Mouse (Mus musculus): ENCODE data around the gene Sox13.

Sox13 gene

DNA sequence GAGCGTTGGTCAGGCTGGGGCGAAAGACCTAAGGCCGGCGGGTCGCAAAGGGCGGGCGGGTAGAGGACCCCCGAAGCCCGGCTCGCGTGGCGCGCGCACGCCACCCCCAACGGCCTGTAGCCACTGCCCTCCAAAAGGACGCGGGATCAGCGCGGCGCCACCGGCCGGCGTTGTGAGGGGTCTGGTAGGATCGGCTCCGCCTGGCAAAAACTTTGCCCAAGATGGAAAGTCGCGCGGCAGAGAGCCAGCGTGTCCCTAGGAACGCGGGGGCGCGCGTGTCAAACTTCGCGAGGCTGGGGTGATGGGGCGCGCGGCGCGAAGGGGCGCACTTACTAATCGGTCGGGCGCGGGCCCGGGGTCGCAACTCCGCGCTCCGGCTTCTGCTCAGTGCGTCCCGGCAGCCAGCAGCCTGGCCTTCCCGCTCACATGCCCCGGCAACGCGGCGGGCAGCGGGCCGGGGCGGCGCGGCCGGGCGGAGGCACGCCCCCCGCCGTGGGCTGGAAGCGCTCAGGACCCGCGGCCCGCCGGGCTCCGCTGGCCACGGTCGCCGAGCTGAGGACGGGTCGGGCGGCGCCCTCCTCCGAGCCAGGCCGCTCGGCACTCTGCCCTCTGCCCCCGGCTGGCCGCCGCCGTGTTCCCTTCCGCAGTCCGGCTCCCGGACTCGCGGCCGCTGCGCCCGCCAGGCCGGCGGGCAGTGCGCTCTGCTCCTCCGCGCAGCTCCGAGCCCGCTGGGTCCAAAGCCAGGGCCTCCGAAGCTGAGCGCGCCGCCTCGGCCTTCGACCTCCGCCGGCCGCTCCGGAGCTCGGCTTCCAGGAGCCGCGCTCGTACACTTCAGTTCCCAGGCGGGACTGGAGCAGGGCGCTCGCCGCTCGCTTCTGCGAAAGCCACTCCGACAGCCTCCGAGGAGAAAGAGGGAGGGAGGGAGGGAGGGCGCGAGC, at the start of gene Sox13:
Sox13 (minus strand) TSS at position 835 of the 938 bp plus-strand sequence.
- no peak for DNase-seq (ENCODE audit: extremely low read depth, insufficient read length, low spot score)

- no peak for DNase-seq (ENCODE audit: extremely low read depth, insufficient read length, low spot score)
Observed at GRCm38 (mm10) chr1:133471556-133471955, 47.4 kb upstream of the Sox13 start.

DNA sequence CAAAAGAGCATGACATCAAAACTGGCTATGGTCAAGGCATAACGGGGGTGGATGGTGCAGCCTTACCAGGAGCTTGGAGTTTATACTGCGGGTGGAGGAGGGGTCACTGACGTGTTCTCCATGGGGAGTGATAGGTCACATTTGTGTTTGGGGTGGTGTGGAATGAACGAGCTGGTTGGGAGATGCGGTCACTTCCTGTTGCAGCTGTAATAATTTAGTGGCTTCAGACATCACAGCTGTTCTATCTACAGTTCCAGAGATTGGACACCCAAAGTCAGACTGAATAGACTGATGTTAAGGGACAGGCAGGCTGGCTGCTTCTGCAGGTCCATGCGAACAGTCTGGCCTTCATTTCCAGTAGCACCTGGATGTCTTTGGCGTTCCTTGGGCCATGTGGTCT, 46.9 kb upstream of the Sox13 start:
- DNase-seq (ENCODE audit: extremely low read depth, insufficient read length, low spot score), result peak; percentile 53

- DNase-seq (ENCODE audit: extremely low read depth, insufficient read length, low spot score), result no peak
Observed at GRCm38 (mm10) chr1:133470242-133471025, 46.3 kb upstream of the Sox13 start.

GRCm38 (mm10) chr1:133469213-133469612, 45.0 kb upstream of the Sox13 start:
- DNase-seq (ENCODE audit: extremely low read depth, insufficient read length, low spot score), result no peak

GRCm38 (mm10) chr1:133468751-133469150, 44.6 kb upstream of the Sox13 start:
- no peak for DNase-seq (ENCODE audit: extremely low read depth, insufficient read length, low spot score)

- no peak for DNase-seq (ENCODE audit: extremely low read depth, insufficient read length, low spot score)
Observed at GRCm38 (mm10) chr1:133467905-133468304, 43.7 kb upstream of the Sox13 start.

GRCm38 (mm10) chr1:133463138-133463537, 39.0 kb upstream of the Sox13 start:
- DNase-seq (ENCODE audit: extremely low read depth, insufficient read length, low spot score), result no peak

DNA sequence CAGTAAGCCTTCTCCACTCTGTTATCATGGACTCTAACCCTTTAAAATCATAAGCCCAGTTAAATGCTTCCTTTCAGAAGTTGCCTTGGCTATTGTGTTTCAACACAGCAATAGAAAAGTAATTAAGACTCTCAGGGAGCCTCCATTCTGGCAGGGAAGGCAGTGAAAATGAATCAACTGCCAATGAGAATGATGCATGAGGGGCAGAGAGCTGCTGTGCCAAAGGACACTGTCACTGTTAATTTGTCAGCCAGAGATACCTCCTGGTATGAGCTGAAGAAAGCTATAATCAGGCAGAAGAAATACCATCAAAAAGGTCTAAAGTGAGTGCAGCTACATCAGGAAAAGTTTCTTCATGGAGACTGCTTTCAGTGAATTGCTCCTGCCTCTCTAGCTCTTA, 36.8 kb upstream of the Sox13 start:
- no peak for DNase-seq (ENCODE audit: extremely low read depth, insufficient read length, low spot score)

GRCm38 (mm10) chr1:133456097-133456496, 31.9 kb upstream of the Sox13 start:
- DNase-seq (ENCODE audit: extremely low read depth, insufficient read length, low spot score), result no peak

- no peak for DNase-seq (ENCODE audit: extremely low read depth, insufficient read length, low spot score)
Observed at GRCm38 (mm10) chr1:133452564-133453165, 28.5 kb upstream of the Sox13 start.

- DNase-seq (ENCODE audit: extremely low read depth, insufficient read length, low spot score), result no peak
Observed at GRCm38 (mm10) chr1:133451869-133452563, 27.8 kb upstream of the Sox13 start.

DNA sequence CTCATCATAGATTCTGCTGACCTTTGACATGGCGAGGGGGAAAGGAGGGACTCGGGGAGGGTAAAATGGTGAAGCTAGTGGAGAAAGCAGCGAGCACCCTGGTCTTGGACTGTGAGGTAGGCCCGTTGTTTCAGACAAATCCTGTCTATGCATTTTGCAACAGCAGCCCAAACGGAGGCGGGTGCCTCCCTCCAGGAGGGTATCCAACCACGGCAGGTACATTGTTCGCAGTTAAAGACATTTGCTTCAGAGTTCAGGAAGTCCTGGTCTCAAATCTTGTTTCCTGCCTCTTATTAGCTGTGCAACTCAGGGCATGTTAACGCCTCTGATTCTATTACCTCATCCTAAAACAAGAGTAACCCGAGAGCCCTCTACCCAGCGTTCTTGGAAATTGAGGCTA, 26.8 kb upstream of the Sox13 start:
- DNase-seq (ENCODE audit: extremely low read depth, insufficient read length, low spot score), result no peak

DNA sequence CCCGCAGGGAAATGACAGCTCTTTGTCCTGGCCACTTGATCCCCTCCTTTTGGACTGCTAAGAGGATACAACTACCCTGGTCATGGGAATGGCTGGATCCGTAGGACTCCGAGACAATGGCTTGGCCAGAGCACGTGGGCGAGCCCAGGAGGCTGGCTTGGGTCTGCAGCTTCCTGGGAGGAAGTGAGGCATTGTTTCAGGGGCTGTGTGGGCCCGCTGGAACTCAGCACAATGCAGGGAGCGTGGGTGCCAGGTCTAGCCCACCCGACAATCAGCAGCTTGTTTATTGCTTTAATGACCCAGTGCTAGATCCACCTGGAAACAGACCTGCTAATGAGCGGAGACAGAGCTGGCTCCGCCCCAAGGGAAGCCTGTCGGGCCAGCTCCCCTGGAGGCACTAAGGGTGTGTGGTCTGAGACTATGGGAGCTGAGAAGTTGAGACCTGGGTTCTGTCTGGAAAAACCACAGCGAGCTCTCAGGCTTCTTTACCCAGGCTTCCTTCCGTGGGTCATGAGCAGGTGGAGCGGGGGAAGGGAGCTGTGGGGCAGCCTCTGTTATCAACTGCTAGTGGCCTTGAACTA, 24.3 kb upstream of the Sox13 start:
- DNase-seq (ENCODE audit: extremely low read depth, insufficient read length, low spot score), result no peak

DNA sequence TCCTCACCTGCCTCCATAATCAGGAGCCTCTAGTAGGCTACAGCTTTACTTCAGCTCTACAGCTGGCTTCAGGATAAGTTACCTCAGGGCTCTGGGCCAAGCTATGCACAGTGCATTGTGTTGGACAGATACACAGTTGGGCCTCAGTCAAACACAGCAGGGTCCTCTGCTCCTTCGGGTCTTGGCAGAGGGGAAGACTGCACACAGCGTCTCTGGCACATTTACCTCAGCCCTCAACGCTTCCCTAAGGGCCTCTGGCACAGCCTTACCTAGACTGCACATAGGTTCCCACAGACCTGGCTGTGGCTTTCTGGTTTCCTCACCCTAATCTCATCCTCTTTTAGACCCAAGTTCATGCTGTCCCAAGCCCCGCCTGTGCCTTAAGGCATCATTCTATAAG, 22.1 kb upstream of the Sox13 start:
- no peak for DNase-seq (ENCODE audit: extremely low read depth, insufficient read length, low spot score)

- no peak for DNase-seq (ENCODE audit: extremely low read depth, insufficient read length, low spot score)
Observed at GRCm38 (mm10) chr1:133444315-133444714, 20.1 kb upstream of the Sox13 start.

- no peak for DNase-seq (ENCODE audit: extremely low read depth, insufficient read length, low spot score)
Observed at GRCm38 (mm10) chr1:133437916-133438683, 13.9 kb upstream of the Sox13 start.

- no peak for DNase-seq (ENCODE audit: extremely low read depth, insufficient read length, low spot score)
Observed at GRCm38 (mm10) chr1:133434756-133435112, 10.6 kb upstream of the Sox13 start.

DNA sequence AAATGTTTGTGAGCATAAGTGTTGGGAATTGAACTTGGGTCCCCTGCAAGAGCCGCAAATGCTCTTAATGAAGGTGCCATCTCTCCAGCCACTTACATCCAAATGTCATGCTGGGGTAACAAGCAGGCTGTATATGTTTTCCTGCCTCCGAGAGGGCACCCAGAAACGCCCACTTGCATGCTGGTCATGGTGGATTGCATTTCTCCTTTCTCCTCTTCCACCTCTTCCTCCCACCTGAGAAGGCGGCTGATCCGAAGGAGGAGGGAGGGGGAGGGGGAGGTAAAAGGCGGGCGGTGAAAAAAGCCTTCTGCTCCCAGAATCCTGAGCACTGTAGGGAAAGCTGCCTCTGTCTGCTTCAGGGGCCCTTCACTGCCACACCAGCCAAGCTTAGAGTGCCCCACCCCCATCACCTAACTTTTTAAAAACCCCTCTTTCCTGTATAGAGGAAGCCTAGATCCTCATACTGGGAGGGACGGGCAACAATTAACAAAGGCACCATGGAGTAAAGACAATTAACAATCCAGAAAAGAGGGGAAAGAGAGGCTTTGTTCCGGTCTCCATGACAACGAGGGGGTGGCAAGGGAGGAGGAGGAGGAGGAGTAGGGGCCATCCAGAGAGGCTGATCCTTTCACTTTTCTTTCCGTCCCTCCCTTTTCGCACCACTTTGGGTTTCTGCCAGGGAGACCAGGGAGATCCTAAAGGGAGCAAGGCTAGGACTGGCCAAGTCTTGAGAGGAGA, 10.0 kb upstream of the Sox13 start:
- no peak for DNase-seq (ENCODE audit: extremely low read depth, insufficient read length, low spot score)
